Mouse (Mus musculus) liver, adult (tissue): ENCODE measurements around the gene Ccdc32.

Source experiments
- GATA4 ChIP-seq: IDR thresholded peaks from 2 replicates; pipeline ENCODE4 v1.6.1; 2014; ENCODE audit warnings: mild to moderate bottlenecking, low read length; ENCODE audit not compliant: insufficient replicate concordance

Gene Ccdc32

DNA sequence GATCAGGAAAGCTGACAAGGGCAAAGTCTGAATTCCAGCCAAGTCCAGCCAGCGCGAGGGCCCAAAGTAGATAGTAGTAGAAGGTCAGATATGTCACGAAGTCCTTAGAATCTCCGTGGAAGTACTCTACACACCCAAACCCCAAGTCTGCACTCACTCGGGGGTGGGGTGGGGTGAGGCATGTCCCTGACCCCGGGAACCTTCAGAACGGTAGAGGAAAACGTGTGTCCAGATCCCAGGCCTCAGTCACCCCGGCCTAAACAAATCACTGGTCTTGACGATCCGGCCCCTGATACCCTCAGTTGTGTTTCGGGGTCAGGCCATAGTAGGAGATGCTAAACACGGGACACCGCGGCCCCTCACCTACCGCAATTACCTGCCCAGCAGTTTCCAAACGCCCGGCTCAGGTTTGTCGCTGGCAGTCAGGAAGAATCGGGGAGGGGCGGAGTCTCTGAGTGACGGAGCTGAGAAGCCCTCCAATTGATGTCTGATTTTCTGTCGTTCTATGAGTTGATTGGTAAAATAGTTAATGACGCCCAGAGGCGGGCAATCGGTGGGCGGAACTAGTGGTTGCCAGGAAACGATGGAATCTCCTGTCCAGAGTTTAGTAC lies at the start of gene Ccdc32:
Gene Ccdc32, minus strand, starts transcription at position 453 of the 611 bp plus-strand sequence.
- no peak for TF ChIP-seq GATA4

DNA sequence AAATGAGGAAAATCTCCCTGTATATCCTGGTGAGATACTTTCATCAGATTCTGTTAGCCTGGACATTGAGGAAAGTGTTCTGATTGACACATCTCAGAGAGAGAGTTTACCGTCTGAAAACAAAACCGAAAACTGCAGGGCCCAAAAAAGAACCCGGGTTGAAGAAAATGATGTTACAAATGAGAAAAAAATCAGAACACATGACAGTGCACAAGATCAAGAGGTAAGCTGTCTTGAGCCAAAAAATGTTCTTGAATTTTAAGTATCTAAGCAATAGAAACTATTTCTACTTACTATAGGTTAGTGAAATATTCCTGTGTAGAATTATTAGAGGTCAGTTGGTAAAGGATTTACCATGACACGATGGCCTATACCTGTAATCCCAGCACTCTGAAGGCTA lies 43.2 kb upstream of the Ccdc32 start:
- no peak for TF ChIP-seq GATA4

DNA sequence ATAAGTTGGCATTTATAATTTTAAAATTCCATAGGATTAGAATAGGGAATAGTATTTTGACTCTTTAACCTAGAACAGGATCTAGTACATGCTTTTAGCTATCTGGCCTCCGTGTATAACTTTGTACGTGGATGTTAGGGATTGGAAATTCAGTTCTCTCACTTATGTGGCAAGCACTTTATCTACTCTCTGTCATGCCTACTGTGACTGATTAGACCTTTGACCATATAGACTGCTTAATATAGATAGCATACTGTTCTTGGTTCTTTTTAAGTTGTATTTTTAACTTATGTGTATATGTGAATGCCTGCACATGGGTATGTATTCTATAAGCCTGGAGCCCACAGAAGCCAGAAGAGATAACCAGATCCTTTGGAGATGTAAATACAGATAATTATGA lies 30.9 kb upstream of the Ccdc32 start:
- no peak for TF ChIP-seq GATA4

DNA sequence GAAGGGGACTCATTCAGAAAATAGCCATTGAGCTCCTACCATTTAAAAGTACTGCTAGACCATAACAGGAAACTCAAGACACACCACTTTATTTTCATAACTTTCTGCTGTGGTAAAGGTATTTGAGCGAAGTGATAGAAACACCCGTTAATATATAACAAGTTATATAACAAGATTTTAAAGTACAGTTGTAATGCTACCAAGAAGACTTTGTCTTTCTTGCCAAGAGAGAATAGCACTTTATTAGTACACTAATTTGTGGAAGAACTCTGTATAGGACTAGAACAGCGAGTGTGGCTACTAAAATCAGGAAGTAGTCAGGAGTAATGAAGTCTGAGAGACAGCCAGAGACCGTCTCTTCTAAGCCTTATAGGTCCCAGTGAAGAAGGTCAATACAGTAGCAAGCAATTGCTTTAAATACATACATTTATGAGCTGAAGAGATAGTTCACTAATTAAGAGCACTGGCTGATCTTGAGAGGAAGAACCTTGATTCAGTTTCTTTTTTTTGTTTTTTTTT lies 21.0 kb upstream of the Ccdc32 start:
- no peak for TF ChIP-seq GATA4

DNA sequence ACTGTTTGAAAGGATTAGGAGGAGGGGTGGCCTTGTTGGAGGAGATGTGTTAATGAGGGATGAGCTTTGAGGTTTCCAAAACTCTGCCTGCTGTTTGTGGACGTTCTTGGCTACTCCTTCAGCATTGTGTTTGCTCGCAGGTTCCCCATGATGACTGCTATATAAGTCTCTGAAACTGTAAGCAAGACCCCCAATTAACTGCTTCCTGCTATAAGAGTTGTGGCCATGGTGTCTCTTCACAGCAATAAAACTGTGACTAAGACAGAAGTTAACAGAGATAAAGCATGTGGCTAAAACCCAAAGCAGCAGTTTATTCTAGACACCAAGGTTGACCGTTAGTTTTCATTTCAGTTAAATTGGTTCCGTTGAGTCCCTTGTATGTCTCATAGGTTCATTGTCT lies 18.7 kb upstream of the Ccdc32 start:
- TF ChIP-seq GATA4: no peak

DNA sequence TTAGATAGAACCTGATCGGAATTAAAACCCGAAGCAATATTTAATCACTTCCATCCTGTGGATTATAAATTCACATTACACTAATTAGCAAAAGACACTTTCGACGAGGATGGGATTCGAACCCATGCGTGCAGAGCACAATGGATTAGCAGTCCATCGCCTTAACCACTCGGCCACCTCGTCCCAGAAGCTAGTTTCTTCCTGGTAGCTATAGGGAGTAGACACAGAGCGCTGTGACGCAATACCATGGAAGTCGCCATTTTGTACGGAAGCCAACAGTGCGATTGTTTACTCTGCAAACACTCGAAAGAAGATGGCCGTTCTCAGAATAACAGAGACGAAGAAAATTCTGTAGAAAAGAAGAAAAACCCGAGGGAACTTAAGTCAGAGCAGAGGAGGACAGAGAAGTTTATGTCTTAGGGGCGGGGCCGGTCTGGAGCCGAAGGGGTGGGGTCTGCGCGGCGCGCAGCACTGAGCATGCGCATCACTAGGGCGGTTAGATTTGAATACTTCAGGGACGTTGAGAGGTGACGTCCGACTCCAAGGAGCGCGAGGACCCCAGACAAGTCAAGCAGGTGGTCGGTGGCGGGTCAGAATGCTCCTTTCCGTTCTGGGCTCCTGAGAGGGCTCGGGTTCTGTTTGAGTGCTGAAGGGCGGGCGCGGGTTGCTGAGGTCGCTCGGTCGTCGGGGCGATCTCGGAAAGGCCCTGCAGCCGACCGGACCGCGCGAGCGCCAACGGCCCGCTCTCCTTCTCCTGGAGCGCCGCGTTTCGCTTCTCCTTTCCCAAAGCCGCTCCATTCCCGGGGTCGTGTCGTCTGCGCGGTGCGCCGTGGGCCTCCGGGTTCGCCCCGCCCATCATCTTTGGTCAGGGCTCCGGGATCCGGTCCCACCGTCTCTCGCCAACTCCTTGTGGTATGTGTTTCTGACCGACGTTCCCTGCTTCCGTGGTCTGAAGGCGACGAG lies 17.7 kb upstream of the Ccdc32 start, which contains the start of gene Knl1:
Gene Knl1, plus strand, starts transcription at position 471 of the 963 bp plus-strand sequence.
- TF ChIP-seq GATA4: peak; percentile 42; the same call in 1 of the 2 replicates

DNA sequence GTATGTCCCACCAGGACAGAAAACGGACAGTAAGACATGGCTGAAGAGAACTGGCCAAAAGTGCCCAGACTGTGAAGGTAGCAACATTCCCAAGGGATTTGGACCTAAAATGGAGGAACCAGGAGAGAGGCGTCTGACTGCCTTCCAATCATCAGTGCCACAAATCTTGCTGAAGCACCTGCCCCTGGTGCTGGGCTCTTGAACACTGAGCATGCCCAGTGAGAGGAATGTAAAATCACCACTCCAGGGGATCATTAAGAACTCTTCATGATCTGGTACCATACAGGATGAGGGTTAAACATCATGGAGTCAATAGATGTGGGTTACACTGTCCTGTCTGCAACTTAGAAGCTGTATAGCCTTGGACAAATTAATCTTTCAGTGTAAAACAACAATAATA lies 16.0 kb upstream of the Ccdc32 start:
- TF ChIP-seq GATA4: no peak

DNA sequence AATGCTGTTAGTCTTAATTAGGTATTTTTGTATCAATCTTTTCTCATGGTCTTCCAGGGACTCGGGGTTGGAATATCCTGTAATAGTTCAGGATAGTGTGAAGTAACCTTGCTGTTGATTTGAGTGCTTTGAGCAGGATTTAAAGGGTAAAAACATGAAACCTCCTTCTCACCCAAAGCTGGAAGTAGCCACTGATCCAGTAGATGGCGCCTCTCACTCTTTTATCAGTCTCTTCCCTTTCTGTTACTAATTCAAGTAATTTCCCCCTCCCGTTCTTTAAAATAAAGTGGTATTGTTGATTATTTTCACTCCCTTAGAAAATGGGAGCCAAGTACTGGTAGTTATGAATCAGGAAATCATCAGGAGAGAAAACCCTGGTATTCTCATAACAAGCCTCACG lies 11.7 kb upstream of the Ccdc32 start:
- TF ChIP-seq GATA4: no peak

DNA sequence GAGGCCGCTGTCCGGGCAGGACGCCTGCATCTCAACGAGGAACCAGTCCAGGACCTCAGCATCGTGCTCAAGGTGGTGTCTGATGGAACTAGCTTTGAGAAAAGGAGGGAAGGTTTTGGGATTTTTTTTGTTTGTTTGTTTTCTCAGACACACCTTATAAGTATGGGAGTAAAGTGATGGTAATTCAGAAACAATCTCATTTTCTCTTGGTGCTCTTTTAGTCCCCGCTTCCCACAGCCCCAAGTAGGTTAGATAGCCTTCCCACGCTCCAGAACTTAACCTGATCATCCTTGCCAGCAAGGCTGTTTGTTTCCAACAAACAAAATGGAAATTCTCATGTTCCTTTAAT lies 6.2 kb upstream of the Ccdc32 start:
- TF ChIP-seq GATA4: no peak

DNA sequence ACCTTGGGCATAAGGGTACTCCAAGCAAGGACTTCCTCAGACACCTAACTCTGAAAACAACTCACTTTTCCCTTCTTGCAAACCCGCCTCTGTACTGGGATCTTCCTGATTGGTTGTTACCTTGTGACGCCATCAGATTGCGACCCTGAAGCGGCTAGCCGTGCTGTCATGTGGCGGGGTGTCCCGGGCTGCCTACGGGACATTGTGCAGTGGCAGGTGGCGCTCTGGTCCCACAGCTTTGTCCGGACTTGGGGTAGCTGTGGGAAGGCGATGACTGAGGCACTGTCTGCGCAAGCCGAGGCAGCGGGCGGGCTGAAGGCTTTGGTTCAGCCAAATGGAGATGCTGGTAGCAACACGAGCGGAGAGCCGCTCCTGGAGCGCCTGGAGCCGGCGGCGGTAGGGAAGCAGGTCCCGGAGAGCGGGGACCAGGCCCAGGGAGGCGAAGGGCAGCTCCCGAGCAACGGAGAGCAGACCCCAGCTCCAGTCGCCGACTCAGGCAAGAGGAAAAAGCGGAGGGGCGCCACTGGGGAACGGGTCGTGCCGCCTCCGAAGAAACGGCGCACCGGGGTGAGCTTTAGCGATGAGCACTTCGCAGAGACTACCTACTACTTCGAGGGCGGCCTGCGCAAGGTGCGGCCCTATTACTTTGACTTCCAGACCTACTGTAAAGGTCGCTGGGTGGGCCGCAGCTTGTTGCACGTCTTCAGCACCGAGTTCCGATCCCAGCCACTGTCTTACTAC lies 5.6 kb upstream of the Ccdc32 start, which contains the start of gene Rpusd2:
Gene Rpusd2, plus strand, starts transcription at position 135 of the 741 bp plus-strand sequence.
- TF ChIP-seq GATA4: no peak; the same call in 1 of the 2 replicates

DNA sequence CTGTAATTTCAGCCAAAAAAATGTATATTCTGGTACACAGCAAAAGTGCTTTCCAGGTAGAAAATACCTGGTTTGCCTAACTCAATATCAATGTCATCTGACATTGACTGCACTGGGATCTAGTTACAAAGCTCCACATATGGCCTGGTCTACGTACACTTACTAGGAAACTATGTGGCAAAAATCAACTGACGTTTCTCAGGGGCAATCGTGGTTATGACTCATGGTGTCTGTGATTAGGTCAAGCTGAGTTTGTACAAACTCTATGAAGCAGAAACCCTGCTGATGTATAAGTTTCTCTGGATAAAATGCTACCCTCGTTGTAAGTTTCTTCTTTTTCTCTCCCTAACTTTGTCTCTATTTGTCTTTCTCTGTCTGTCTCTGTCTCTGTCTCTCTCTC lies 3.0 kb upstream of the Ccdc32 start:
- TF ChIP-seq GATA4: no peak

DNA sequence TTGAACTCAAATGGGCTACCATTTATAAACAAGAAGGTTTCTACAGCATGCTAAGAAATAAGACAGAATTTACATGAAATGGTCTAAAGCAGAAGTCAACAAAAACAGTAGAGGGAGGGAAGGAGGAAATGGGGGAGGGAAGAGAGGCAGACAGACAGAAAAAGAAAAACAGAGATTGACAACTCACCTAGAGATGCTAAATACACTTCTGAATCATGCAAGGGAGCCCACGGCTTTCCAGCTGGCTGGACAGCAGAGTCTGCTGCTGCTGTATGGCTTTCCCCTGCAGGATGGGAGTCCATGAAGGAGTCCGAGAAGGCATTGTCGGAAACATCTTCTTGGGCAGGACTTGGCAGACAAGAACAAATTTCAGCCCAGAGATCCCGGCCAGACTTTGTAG lies 2.2 kb downstream of the Ccdc32 start:
- TF ChIP-seq GATA4: no peak

DNA sequence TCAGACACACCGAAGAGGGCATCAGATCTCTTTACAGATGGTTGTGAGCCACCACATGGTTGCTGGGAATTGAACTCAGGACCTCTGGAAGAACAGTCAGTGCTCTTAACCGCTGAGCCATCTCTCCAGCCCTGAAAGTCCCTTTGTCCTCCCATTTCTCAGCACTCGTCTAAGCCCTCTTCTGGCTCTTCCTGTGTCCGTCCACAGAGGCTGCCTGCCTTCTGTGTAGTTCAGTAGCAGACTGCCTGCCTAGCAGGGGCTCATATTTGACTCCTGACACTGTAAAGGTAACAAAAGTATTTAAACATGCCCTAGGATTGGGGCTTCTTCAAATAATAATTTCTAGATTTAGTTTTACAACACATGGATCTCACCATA lies 4.0 kb downstream of the Ccdc32 start:
- TF ChIP-seq GATA4: no peak

DNA sequence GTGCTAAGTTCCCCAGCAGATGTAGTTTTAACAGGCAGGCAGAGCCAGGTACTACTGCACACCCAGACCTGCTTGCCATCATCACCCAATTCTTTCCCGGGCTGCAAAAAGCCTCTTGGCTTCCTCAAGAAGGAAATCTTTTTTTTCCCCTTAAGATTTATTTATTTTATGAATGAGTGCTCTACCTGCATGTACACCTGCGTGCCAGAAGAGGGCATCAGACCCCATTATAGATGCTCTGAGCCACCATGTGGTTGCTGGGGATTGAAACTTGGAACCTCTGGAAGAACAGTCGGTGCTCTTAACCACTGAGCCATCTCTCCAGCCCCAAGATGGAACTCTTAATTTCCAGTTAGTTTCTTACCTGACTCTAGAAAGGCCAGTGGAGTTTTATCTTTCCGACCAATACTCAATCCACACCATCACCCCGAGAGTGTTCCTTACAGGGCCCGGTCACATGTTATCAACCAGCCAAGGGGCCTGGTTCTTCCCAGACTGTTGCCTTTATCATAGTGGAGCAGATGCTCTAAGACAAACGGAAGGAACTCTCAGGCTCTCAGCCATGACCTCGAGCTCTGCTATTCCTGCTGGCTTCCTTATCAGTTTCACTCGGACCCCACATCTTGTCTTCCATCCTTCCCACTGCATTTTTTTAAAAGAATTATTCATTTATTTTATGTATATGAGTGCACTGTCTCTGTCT lies 4.5 kb downstream of the Ccdc32 start:
- no peak for TF ChIP-seq GATA4
